Mouse (Mus musculus): Measurements from ENCODE around the gene Dppa4. TPM values are rescaled to one million over a fixed set of nuclear protein-coding genes. Genes with fewer than 3 reads are reported as not detected.

Gene Dppa4
- polyA plus RNA-seq, 1 experiment from 2014 or later, result not detected

GRCm38 (mm10) chr16:48315294-48315693 lies 31.8 kb downstream of the Dppa4 start:
- no peak overlapping the region for H3K4me3 ChIP-seq (ENCODE audit: low read length)
- H3K27me3 ChIP-seq (replicated peaks; ENCODE audit: control insufficient read depth, insufficient read depth, low read length), result no peaks in the 10 kb centered on the region
- no peak overlapping the region for H3K27ac ChIP-seq (ENCODE audit: low read length)
- H3K9ac ChIP-seq (ENCODE audit: low read depth, low read length), result no peak overlapping the region
- no peaks in the 10 kb centered on the region for H3K9me3 ChIP-seq (ENCODE audit: control insufficient read depth, low read length)
- no peak overlapping the region for H3K4me2 ChIP-seq (ENCODE audit: low read depth, low read length)
- no peak for ATAC-seq
- WGBS, result 84% methylated on average over 3 of the region's 3 CpGs
- H3K36me3 ChIP-seq (ENCODE audit: control insufficient read depth, insufficient read depth, low read length), result no peaks in the 10 kb centered on the region
- H3K4me1 ChIP-seq (ENCODE audit: control insufficient read depth, insufficient read depth, low read length), result no peaks in the 10 kb centered on the region

- WGBS, result 96% methylated on average over 6 of the region's 6 CpGs
- no peak for ATAC-seq
- no peak overlapping the region for H3K4me3 ChIP-seq (ENCODE audit: low read length)
Observed at GRCm38 (mm10) chr16:48320781-48321180, 37.2 kb downstream of the Dppa4 start.

GRCm38 (mm10) chr16:48323133-48323532 lies 39.6 kb downstream of the Dppa4 start:
- Histone ChIP-seq H3K36me3 (ENCODE audit: control insufficient read depth, insufficient read depth, low read length) (no peaks in the 10 kb centered on the region), H3K9me3 (ENCODE audit: control insufficient read depth, low read length) (no peaks in the 10 kb centered on the region), H3K4me2 (ENCODE audit: low read depth, low read length) (no peak overlapping the region), H3K4me3 (ENCODE audit: low read length) (no peak overlapping the region), H3K27ac (ENCODE audit: low read length) (no peak overlapping the region), H3K9ac (ENCODE audit: low read depth, low read length) (no peak overlapping the region), H3K27me3 (replicated peaks; ENCODE audit: control insufficient read depth, insufficient read depth, low read length) (no peaks in the 10 kb centered on the region), H3K4me1 (ENCODE audit: control insufficient read depth, insufficient read depth, low read length) (no peaks in the 10 kb centered on the region)
- no peak for ATAC-seq
- WGBS, result 64% methylated on average over 6 of the region's 6 CpGs

More at GRCm38 (mm10) chr16:48320781-48321180, 37.2 kb downstream of the Dppa4 start:
- H3K9me3 ChIP-seq (ENCODE audit: control insufficient read depth, low read length), result no peaks in the 10 kb centered on the region
- H3K4me2 ChIP-seq (ENCODE audit: low read depth, low read length), result no peak overlapping the region
- no peaks in the 10 kb centered on the region for H3K36me3 ChIP-seq (ENCODE audit: control insufficient read depth, insufficient read depth, low read length)
- no peak overlapping the region for H3K27ac ChIP-seq (ENCODE audit: low read length)
- H3K27me3 ChIP-seq (replicated peaks; ENCODE audit: control insufficient read depth, insufficient read depth, low read length), result no peaks in the 10 kb centered on the region
- H3K9ac ChIP-seq (ENCODE audit: low read depth, low read length), result no peak overlapping the region
- no peaks in the 10 kb centered on the region for H3K4me1 ChIP-seq (ENCODE audit: control insufficient read depth, insufficient read depth, low read length)

GRCm38 (mm10) chr16:48323602-48324345 lies 40.2 kb downstream of the Dppa4 start:
- Histone ChIP-seq H3K9me3 (ENCODE audit: control insufficient read depth, low read length) (no peaks in the 10 kb centered on the region), H3K27me3 (replicated peaks; ENCODE audit: control insufficient read depth, insufficient read depth, low read length) (no peaks in the 10 kb centered on the region), H3K4me3 (ENCODE audit: low read length) (no peak overlapping the region), H3K36me3 (ENCODE audit: control insufficient read depth, insufficient read depth, low read length) (no peaks in the 10 kb centered on the region), H3K4me1 (ENCODE audit: control insufficient read depth, insufficient read depth, low read length) (no peaks in the 10 kb centered on the region), H3K27ac (ENCODE audit: low read length) (no peak overlapping the region), H3K4me2 (ENCODE audit: low read depth, low read length) (no peak overlapping the region), H3K9ac (ENCODE audit: low read depth, low read length) (no peak overlapping the region)
- WGBS, result 90% methylated on average over 8 of the region's 8 CpGs
- ATAC-seq, result no peak

- Histone ChIP-seq H3K4me2 (ENCODE audit: low read depth, low read length) (no peak overlapping the region), H3K4me3 (ENCODE audit: low read length) (no peak overlapping the region), H3K36me3 (ENCODE audit: control insufficient read depth, insufficient read depth, low read length) (no peaks in the 10 kb centered on the region), H3K9ac (ENCODE audit: low read depth, low read length) (no peak overlapping the region), H3K9me3 (ENCODE audit: control insufficient read depth, low read length) (no peaks in the 10 kb centered on the region), H3K27me3 (replicated peaks; ENCODE audit: control insufficient read depth, insufficient read depth, low read length) (no peaks in the 10 kb centered on the region), H3K4me1 (ENCODE audit: control insufficient read depth, insufficient read depth, low read length) (no peaks in the 10 kb centered on the region), H3K27ac (ENCODE audit: low read length) (no peak overlapping the region)
- ATAC-seq, result no peak
- 53% methylated on average over 5 of the region's 5 CpGs for WGBS
Observed at GRCm38 (mm10) chr16:48326903-48327302, 43.4 kb downstream of the Dppa4 start.

GRCm38 (mm10) chr16:48328420-48328819 lies 44.9 kb downstream of the Dppa4 start:
- Histone ChIP-seq H3K27me3 (replicated peaks; ENCODE audit: control insufficient read depth, insufficient read depth, low read length) (no peaks in the 10 kb centered on the region), H3K4me2 (ENCODE audit: low read depth, low read length) (no peak overlapping the region), H3K36me3 (ENCODE audit: control insufficient read depth, insufficient read depth, low read length) (no peaks in the 10 kb centered on the region), H3K9ac (ENCODE audit: low read depth, low read length) (no peak overlapping the region), H3K9me3 (ENCODE audit: control insufficient read depth, low read length) (no peaks in the 10 kb centered on the region), H3K27ac (ENCODE audit: low read length) (no peak overlapping the region), H3K4me1 (ENCODE audit: control insufficient read depth, insufficient read depth, low read length) (no peaks in the 10 kb centered on the region), H3K4me3 (ENCODE audit: low read length) (no peak overlapping the region)
- ATAC-seq, result no peak
- 90% methylated on average over 2 of the region's 2 CpGs for WGBS

GRCm38 (mm10) chr16:48331822-48332221 lies 48.3 kb downstream of the Dppa4 start:
- no peak for ATAC-seq
- WGBS, result 69% methylated on average over 3 of the region's 3 CpGs
- Histone ChIP-seq H3K4me2 (ENCODE audit: low read depth, low read length) (no peak overlapping the region), H3K36me3 (ENCODE audit: control insufficient read depth, insufficient read depth, low read length) (no peaks in the 10 kb centered on the region), H3K9ac (ENCODE audit: low read depth, low read length) (no peak overlapping the region), H3K4me3 (ENCODE audit: low read length) (no peak overlapping the region), H3K4me1 (ENCODE audit: control insufficient read depth, insufficient read depth, low read length) (no peaks in the 10 kb centered on the region), H3K27ac (ENCODE audit: low read length) (no peak overlapping the region), H3K27me3 (replicated peaks; ENCODE audit: control insufficient read depth, insufficient read depth, low read length) (no peaks in the 10 kb centered on the region), H3K9me3 (ENCODE audit: control insufficient read depth, low read length) (no peaks in the 10 kb centered on the region)

GRCm38 (mm10) chr16:48335326-48335725 lies 51.8 kb downstream of the Dppa4 start:
- 82% methylated on average over 4 of the region's 4 CpGs for WGBS
- ATAC-seq, result no peak
- H3K4me1 ChIP-seq (ENCODE audit: control insufficient read depth, insufficient read depth, low read length), result no peaks in the 10 kb centered on the region
- H3K27ac ChIP-seq (ENCODE audit: low read length), result no peak overlapping the region
- no peaks in the 10 kb centered on the region for H3K36me3 ChIP-seq (ENCODE audit: control insufficient read depth, insufficient read depth, low read length)
- no peak overlapping the region for H3K4me2 ChIP-seq (ENCODE audit: low read depth, low read length)
- no peak overlapping the region for H3K9ac ChIP-seq (ENCODE audit: low read depth, low read length)
- no peak overlapping the region for H3K4me3 ChIP-seq (ENCODE audit: low read length)
- no peaks in the 10 kb centered on the region for H3K27me3 ChIP-seq (replicated peaks; ENCODE audit: control insufficient read depth, insufficient read depth, low read length)
- H3K9me3 ChIP-seq (ENCODE audit: control insufficient read depth, low read length), result no peaks in the 10 kb centered on the region

All from intestine, embryonic 16.5 days (tissue).